In genomic region chr5:139353496-139353895, GRCm38 (mm10) we compare ENCODE assay signal across 11 mouse cellular contexts. TPM values are rescaled to one million over a fixed set of nuclear protein-coding genes. Genes with fewer than 3 reads are reported as not detected.
A peak's percentile ranks its signal among the peaks of the same experiment; 100 is the strongest.
DNase-seq lines count a peak whose midpoint lies in the region; ATAC-seq and TF ChIP-seq lines count a peak whose summit lies in the region.
"Had no signal": no experiment of that assay in that cellular context is flagged by ENCODE, and none has a peak within 500 bp of the region (broad histone marks: within the 10 kb centered on the region; RNA-seq: fewer than 3 reads in every experiment).

No protein-coding gene starts in this region.

- intact Hi-C loops in gastrocnemius, postnatal 36 days (cut with DNase I) = no loop called here

- no peak overlapping the region for H3K27ac ChIP-seq in layer of hippocampus, adult 2 months
- peak overlapping the region; percentile 79 for H3K27ac ChIP-seq in embryonic facial prominence, embryonic 15.5 days (replicated peaks)
- H3K27ac ChIP-seq in small intestine, adult 2 months (ENCODE audit: insufficient read depth, low read depth, low read length) = no peak overlapping the region
- no peak overlapping the region for H3K27ac ChIP-seq in forebrain, embryonic 10.5 days

- peak in 1 of 2 experiments; percentile 42 for DNase-seq in layer of hippocampus, adult 2 months (ENCODE audit: low spot score in 2 of 2)
- no peak for DNase-seq in layer of hippocampus, adult 9-10 months (ENCODE audit: low spot score)
- DNase-seq in G1E (ENCODE audit: low spot score) = peak; percentile 77
- DNase-seq in right cerebral cortex, postnatal 36 days (ENCODE audit: low spot score in 2 of 2) = no peak
- DNase-seq in gastrocnemius, postnatal 36 days = no peak
- no peak for DNase-seq in forebrain, embryonic 10.5 days (ENCODE audit: extremely low spot score, low spot score)
- DNase-seq: layer of hippocampus, adult 9-11 months had no signal

- H3K9ac ChIP-seq in embryonic facial prominence, embryonic 15.5 days = no peak overlapping the region

- WGBS in embryonic facial prominence, embryonic 15.5 days = 51% methylated on average over 10 of the region's 10 CpGs
- WGBS in small intestine, adult 2 months = 24% methylated on average over 10 of the region's 10 CpGs
- WGBS in forebrain, embryonic 10.5 days = 63% methylated on average over 10 of the region's 10 CpGs

- peaks cover 17% of the 10 kb centered on the region for H3K36me3 ChIP-seq in G1E (replicated peaks)
- no peaks in the 10 kb centered on the region; the same call in 1 of the 2 replicates for H3K36me3 ChIP-seq in embryonic facial prominence, embryonic 15.5 days
- no peaks in the 10 kb centered on the region for H3K36me3 ChIP-seq in small intestine, adult 2 months (ENCODE audit: control insufficient read depth, insufficient read depth, low read length)
- peaks cover under 1% of the 10 kb centered on the region for H3K36me3 ChIP-seq in forebrain, embryonic 10.5 days (replicated peaks)

- TF ChIP-seq CTCF in layer of hippocampus, adult 2 months (conservative IDR thresholded peaks at IDR 0.05) = peak; percentile 75
- TF ChIP-seq CTCF in G1E (IDR thresholded peaks at IDR 0.05; ENCODE audit: low read depth, low read length) = 0 out of 2 replicates have a peak, but pooled peaks have one; percentile 13
- peak; percentile 78; the same call in 1 of the 2 replicates for TF ChIP-seq CTCF in small intestine, adult 2 months (IDR thresholded peaks at IDR 0.05; ENCODE audit: extremely low read depth, insufficient read length, insufficient replicate concordance, low read depth, low read length)

- H3K4me2 ChIP-seq in embryonic facial prominence, embryonic 15.5 days (replicated peaks) = peak overlapping the region; percentile 34

- H3K4me3 ChIP-seq in layer of hippocampus, adult 2 months = no peak overlapping the region
- no peak overlapping the region for H3K4me3 ChIP-seq in G1E (ENCODE audit: low read depth, low read length)
- H3K4me3 ChIP-seq in embryonic facial prominence, embryonic 15.5 days (replicated peaks) = peak overlapping the region; percentile 33
- no peak overlapping the region for H3K4me3 ChIP-seq in small intestine, adult 2 months (ENCODE audit: low read depth, low read length)
- no peak overlapping the region for H3K4me3 ChIP-seq in forebrain, embryonic 10.5 days

- no peak for TF ChIP-seq POLR2A in small intestine, adult 2 months (IDR thresholded peaks at IDR 0.05; ENCODE audit: low read depth, low read length)

- ATAC-seq in G1E (ENCODE audit: extremely low read depth, insufficient number of reproducible peaks, low FRiP score, poor library complexity, severe bottlenecking) = peak; percentile 37
- no peak for ATAC-seq in embryonic facial prominence, embryonic 15.5 days (ENCODE audit: insufficient number of reproducible peaks, low FRiP score, low TSS enrichment, low read depth)

- H3K4me1 ChIP-seq in G1E (ENCODE audit: insufficient read depth, low read depth, low read length) = peaks cover 73% of the 10 kb centered on the region
- peaks cover 52% of the 10 kb centered on the region for H3K4me1 ChIP-seq in embryonic facial prominence, embryonic 15.5 days
- H3K4me1 ChIP-seq in small intestine, adult 2 months (ENCODE audit: control insufficient read depth, insufficient read depth, insufficient read length, low read length) = peaks cover 31% of the 10 kb centered on the region
- peaks cover 28% of the 10 kb centered on the region for H3K4me1 ChIP-seq in forebrain, embryonic 10.5 days

- no peaks in the 10 kb centered on the region for H3K9me3 ChIP-seq in G1E (replicated peaks)
- H3K9me3 ChIP-seq in embryonic facial prominence, embryonic 15.5 days (replicated peaks) = no peaks in the 10 kb centered on the region
- no peaks in the 10 kb centered on the region for H3K9me3 ChIP-seq in forebrain, embryonic 10.5 days

- H3K27me3 ChIP-seq in G1E (ENCODE audit: insufficient read depth, low read length) = peaks cover 31% of the 10 kb centered on the region
- no peaks in the 10 kb centered on the region for H3K27me3 ChIP-seq in embryonic facial prominence, embryonic 15.5 days
- no peaks in the 10 kb centered on the region for H3K27me3 ChIP-seq in small intestine, adult 2 months (ENCODE audit: control insufficient read depth, insufficient read depth, low read length)
- peaks cover 22% of the 10 kb centered on the region for H3K27me3 ChIP-seq in forebrain, embryonic 10.5 days (ENCODE audit: poor library complexity, severe bottlenecking)

RNA-seq across cellular contexts. Expression of gene Cyp2w1, which starts 1.1 kb away (rescaled TPM):
- not detected for total RNA-seq in layer of hippocampus, adult 2 months (2021)
- total RNA-seq in G1E (2014; fragmentation: Nextera tagmentation) (not detected in 2 replicates), G1E (2017) (not detected in 2 replicates)
- not detected in 2 replicates for polyA plus RNA-seq in G1E (2012)
- polyA plus RNA-seq in embryonic facial prominence, embryonic 15.5 days (2015; fragmentation: Nextera tagmentation; extraction: Ambion mirVana) = 24.0 and 32.3 TPM in 2 replicates
- polyA plus RNA-seq in small intestine, adult 2 months (2012; rRNA removed) = 0.32 and 2.0 TPM in 2 replicates
- not detected for total RNA-seq in gastrocnemius, postnatal 36 days (2021)
- polyA plus RNA-seq in forebrain, embryonic 10.5 days (2016; fragmentation: Nextera tagmentation; extraction: Ambion mirVana) = not detected in 2 replicates
- total RNA-seq: neutrophil, adult 5-6 weeks had no signal
- polyA plus RNA-seq: cortical plate, adult 2 months had no signal

RNA-seq across cellular contexts. Expression of gene Cox19, which starts 2.3 kb away (rescaled TPM):
- 10 to 100 TPM; 74.3 to 76.8 TPM for total RNA-seq in layer of hippocampus, adult 2 months (2021)
- total RNA-seq in G1E (2014; fragmentation: Nextera tagmentation) = 4.8 and 10.0 TPM in 2 replicates
- total RNA-seq in G1E (2017) = 40.8 and 41.0 TPM in 2 replicates
- 35.7 and 37.7 TPM in 2 replicates for polyA plus RNA-seq in G1E (2012)
- 97.5 and 100 TPM in 2 replicates for polyA plus RNA-seq in embryonic facial prominence, embryonic 15.5 days (2015; fragmentation: Nextera tagmentation; extraction: Ambion mirVana)
- 58.8 and 104 TPM in 2 replicates for polyA plus RNA-seq in small intestine, adult 2 months (2012; rRNA removed)
- total RNA-seq in gastrocnemius, postnatal 36 days (2021) = 10 to 100 TPM; 52.8 to 68.3 TPM
- 119 and 120 TPM in 2 replicates for polyA plus RNA-seq in forebrain, embryonic 10.5 days (2016; fragmentation: Nextera tagmentation; extraction: Ambion mirVana)

RNA-seq across cellular contexts. Expression of gene Gpr146, which starts 24.0 kb away (rescaled TPM):
- 10 to 100 TPM; 11.5 to 12.8 TPM for total RNA-seq in layer of hippocampus, adult 2 months (2021)
- total RNA-seq in G1E (2014; fragmentation: Nextera tagmentation) (34.2 and 36.5 TPM in 2 replicates), G1E (2017) (26.8 and 27.4 TPM in 2 replicates)
- polyA plus RNA-seq in G1E (2012) = 18.1 and 21.3 TPM in 2 replicates
- polyA plus RNA-seq in embryonic facial prominence, embryonic 15.5 days (2015; fragmentation: Nextera tagmentation; extraction: Ambion mirVana) = 2.9 and 3.4 TPM in 2 replicates
- polyA plus RNA-seq in small intestine, adult 2 months (2012; rRNA removed) = 4.0 and 6.8 TPM in 2 replicates
- 10 to 100 TPM; 25.3 to 30.4 TPM for total RNA-seq in gastrocnemius, postnatal 36 days (2021)
- polyA plus RNA-seq in forebrain, embryonic 10.5 days (2016; fragmentation: Nextera tagmentation; extraction: Ambion mirVana) = 1.6 and 1.8 TPM in 2 replicates

RNA-seq across cellular contexts. Expression of gene Adap1, which starts 28.1 kb away (rescaled TPM):
- 100 to 1,000 TPM; 162 to 171 TPM for total RNA-seq in layer of hippocampus, adult 2 months (2021)
- total RNA-seq in G1E (2014; fragmentation: Nextera tagmentation) (1.2 and 2.3 TPM in 2 replicates), G1E (2017) (1.3 and 1.4 TPM in 2 replicates)
- 1.7 and 1.8 TPM in 2 replicates for polyA plus RNA-seq in G1E (2012)
- 2.5 and 2.9 TPM in 2 replicates for polyA plus RNA-seq in embryonic facial prominence, embryonic 15.5 days (2015; fragmentation: Nextera tagmentation; extraction: Ambion mirVana)
- polyA plus RNA-seq in small intestine, adult 2 months (2012; rRNA removed) = 57.8 and 234 TPM in 2 replicates
- total RNA-seq in gastrocnemius, postnatal 36 days (2021) = 1 to 10 TPM; 1.6 to 1.7 TPM
- polyA plus RNA-seq in forebrain, embryonic 10.5 days (2016; fragmentation: Nextera tagmentation; extraction: Ambion mirVana) = 0.27 and 0.49 TPM in 2 replicates

RNA-seq across cellular contexts. Expression of gene C130050O18Rik, which starts 51.6 kb away (rescaled TPM):
- under 1 TPM in 1 of 2 experiments, not detected in 1; 0.18 TPM for total RNA-seq in layer of hippocampus, adult 2 months (2021)
- total RNA-seq in G1E (2014; fragmentation: Nextera tagmentation) = 0.83 TPM in 1 of 2 replicates, not detected in the other
- total RNA-seq in G1E (2017) = 0.06 and 0.33 TPM in 2 replicates
- polyA plus RNA-seq in G1E (2012) = 0.03 and 0.07 TPM in 2 replicates
- 4.2 and 4.6 TPM in 2 replicates for polyA plus RNA-seq in embryonic facial prominence, embryonic 15.5 days (2015; fragmentation: Nextera tagmentation; extraction: Ambion mirVana)
- 3.0 and 3.5 TPM in 2 replicates for polyA plus RNA-seq in small intestine, adult 2 months (2012; rRNA removed)
- total RNA-seq in gastrocnemius, postnatal 36 days (2021) = under 1 TPM; 0.13 to 0.35 TPM
- 0.15 and 0.34 TPM in 2 replicates for polyA plus RNA-seq in forebrain, embryonic 10.5 days (2016; fragmentation: Nextera tagmentation; extraction: Ambion mirVana)

Comparison
In these comparisons a context has a peak if more than half of its experiments do, and no peak if none do; other contexts are left out.
1. CTCF ChIP-seq: peak in every context shown above with its lines; median percentile 78 in small intestine, adult 2 months; 75 in layer of hippocampus, adult 2 months; 13 in G1E.